Mouse (Mus musculus) cerebellum, postnatal 36 days (tissue): ENCODE data around the gene Gm12695.
A peak's percentile ranks its signal among the peaks of the same experiment; 100 is the strongest.

Source experiments
- DNase-seq, 2 experiments: peaks; one replicate each; pipeline ENCODE4 v3.0.0; 2021 to 2022; ENCODE audit warnings: mixed read lengths in 2 of 2

The Gm12695 gene

DNA sequence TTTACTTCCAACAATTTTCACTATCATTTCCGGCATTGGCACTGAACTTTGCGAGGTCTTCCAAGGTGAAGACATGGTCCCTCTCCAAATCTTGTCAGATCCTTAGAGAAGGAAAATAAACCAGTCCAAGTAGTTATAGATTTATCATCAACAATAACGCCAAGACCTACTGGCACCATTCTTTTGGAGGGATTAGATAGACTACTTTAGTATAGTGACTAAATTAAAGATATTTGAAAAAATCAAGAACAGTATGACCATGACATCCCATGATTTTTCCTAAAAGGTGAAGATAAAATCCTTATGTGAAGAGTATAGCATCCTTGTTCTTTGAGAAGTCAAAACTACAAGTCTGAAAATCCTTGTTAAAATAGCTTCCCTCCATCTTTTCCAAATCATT, at the start of gene Gm12695:
Gene Gm12695 (minus strand): TSS at position 101 of the 400 bp plus-strand sequence.
- DNase-seq = no peak

DNA sequence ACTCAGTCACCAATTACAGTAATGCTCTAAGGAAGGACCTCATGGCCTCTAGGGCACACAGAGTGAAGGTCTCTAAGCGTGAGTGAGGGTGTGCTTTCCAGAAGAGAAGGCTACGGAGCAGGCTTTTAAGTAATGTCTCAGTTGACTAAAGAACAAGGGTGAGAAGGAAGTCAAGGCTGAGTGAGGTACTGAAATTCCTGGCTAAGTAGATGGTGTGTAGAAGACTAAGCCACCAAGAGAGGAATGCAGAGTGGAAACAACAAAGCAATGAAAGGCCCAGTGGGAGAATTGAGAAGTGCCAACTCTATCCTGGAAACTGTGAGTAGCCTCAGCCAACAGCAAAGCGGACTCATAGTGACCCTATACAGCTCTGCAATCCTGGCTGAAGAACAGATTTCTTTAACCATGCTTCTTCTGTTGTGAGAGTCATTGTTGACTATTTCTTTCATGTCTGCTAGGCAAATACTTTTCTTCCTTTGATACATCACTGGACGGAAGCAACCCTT, 40.6 kb upstream of the Gm12695 start:
- DNase-seq = no peak

DNA sequence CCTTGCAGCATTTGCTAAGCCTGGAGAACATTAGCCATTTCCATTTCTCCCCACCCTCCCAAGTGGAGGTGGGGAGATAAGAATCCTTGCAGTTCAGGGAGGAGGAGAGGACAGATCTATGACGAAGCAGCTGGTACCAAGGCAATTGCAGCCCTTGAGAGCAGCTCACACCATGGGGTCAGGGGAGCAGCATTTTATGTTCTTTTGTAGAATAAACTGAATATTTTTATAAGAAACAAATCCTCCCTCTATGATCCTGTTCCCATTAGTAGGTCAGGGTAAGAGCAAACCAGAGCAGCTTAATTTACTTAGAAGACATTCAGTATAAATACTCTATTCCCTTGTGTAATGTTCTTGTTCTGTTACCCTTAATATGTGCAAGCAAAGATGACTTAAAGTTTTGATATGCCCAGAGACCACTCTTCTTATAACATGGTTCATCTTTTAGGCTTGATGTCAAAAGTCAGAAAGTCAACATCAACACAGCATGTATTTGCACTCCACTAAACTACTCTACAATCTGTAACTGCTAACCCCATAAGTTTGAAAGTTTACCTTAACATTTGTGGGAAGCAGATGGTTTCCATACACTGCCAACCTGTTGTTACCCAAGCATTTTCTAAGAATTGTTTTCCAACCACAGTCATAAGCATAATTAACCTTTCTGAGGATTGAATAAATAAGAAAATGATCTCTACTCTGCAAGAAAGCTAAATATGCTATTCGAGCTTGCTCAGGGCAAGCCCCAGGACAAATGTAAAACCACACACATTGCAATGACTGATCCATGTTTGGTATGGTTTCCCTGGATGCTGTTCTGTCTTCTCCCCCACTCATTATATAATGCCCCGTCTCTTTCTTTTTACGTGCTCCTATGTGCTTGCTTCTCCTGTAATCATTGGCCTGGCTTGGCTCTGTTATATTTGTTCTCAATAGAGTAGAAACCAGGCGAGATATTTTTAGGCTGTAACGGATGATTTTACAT, 22.1 kb upstream of the Gm12695 start:
- DNase-seq = no peak

DNA sequence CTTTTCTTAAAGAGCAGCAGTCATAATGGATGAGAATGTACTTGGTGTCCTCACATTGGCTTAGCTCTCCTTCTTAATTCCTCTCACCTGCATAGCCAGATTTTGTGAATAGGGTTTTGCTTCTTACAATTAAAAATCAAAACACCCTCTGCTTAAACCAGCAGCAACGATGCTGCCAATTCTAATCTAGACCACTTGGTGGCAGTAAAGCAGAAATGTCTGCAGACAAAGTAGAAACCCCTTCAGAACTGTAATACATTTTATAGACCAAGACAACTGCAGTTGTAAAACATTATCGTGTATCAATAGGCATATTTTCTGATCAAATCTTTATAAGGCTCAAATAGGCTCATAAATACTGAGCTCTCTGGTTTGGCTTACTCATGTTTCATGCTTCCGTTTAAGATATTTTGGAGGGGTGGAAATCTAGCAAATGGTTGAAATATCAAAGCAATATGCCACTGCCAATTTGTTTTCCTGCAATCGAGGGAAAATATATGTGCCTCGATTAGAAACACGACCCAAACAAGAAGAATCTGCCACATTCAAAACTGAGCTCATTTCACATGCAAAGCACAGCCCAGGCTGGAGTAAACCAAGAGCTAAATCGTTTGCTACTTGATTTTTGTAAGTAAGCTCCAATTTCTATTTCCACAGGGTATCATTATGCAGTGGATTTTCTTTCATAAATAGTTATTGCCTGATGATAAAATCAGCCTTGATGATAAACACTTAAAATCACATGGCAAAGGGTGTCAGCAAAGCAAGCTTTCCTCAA, 14.6 kb upstream of the Gm12695 start:
- peak; percentile 17 to 33 for DNase-seq

DNA sequence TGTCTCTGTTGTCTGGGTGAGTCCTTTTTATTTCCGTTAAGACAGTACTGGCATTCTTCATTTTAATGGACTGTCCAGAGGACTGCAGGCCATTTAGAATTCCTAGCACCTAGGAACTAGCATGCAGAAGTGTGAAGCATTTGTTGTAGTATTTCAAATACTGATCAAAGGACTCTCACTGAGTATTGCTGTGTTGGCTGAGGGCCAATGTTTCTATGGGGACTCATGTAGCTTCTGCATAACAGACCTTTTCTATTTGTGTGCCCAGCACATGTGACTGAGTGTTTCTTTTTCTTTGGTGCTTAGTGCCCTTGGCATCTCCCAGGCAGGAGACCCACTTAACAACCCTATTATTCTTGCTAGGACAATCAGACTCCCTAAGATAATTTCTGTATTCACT, 12.6 kb upstream of the Gm12695 start:
- no peak for DNase-seq

DNA sequence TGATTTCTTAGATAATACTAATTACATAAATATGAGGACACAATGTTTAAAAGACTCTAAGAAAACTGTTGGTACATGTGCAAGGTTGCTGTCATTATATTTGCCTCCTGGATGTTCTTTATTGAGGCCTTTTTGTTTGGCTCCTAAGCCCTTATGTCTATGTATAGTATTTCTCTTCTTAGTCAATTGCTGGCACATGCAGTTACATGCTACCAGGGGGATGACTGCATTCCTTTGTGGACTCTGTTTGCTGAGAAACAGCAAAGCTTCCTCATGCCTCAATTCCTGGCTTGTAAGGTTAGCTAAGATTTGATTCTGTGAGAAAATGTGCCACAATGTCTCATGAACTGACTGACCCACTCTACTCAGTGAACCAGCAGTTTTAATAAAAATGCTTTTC, 6.3 kb upstream of the Gm12695 start:
- no peak for DNase-seq

DNA sequence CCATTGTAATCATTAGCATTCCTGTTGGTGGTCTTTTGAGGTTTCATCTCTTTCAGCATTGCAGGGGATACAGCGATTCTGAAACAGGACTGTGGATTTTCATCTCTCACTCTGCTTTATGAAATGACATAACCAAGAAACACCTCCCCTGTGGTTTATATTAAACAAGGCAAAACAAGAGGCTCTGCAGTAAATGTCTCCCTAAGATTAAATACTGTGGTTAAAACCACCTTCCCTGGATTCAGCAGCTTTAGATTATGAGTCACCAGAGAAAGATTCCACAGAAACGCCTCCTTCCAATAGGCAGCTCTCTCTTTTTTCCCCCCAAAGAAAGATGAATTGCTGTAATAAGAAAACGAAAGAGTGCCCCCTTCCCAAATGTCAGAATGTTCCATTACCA, 4.9 kb upstream of the Gm12695 start:
- no peak for DNase-seq

DNA sequence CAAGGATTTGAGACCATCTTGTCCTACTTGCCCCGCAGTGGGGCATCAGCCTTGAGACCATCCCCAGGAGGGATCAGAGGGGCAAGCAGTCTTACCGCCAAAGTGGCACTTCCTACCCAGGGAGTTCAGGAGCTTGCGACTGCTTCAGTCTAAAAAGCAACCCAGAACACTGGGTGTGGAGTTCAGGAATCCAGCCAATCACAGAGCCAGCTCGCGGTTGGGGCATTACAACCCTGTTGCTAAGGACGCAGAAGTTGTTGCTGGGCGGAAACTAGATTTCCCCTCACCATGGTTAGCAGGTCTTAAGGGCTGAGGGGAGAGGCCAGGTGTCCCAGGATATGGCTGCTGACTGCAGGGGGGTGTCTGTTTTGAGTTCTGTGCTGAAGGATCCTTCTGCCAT, 1.6 kb upstream of the Gm12695 start:
- no peak for DNase-seq

DNA sequence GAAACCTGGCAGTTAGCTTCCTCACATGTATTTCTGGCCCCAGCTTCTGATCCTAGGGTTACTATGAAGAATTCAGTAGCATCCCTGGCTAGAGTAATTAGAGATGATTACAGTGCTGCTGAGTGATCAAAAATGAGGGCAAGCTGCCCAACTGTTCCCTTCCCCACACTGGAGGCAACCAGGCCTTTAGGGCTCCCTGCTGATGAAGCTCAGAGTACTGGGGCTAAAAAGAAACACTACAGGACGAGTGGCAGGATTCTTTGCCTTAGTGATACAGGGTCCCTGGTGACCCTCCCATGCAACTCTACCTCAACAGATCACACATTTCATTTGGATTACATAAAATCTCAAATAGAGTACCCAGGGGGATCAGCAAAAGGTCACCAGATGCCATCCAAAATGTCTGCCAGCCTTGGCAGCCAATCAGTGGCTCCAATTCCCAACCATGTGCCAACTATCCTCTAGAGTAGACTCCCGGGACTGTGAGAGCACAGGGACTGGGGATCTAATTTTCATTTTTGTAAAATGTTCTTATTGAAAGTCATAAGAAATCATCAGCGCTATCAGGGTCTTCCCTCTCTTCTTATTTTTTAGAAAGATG, 11.9 kb downstream of the Gm12695 start:
- peak; percentile 71 to 79 for DNase-seq

DNA sequence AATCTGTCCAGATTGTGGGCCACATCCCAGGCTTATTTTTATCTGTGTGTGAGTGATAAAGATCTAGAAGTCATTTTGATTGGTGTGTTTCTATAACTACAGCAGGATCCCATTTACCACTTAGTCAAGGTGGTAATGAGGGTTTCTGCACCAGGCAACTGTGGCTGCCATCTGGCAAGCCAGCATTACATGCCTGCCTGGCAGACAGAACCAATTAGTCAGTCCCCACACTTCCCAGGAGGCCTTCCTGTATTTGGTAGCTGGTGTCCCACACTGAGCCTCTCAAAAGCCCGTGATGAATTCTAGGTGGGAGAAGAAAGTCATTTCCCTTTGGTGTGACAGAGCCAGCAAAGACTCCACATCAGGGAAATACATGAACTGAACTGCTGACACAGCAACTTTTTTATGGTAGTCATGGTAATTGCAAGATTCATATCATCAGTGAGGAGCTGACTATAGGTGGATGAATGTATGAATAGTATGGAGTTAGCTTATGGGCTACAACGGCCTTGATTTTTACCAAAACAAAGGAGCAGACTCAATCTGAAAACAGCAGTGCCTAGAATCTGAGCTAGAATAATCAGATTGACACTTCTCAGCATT, 18.5 kb downstream of the Gm12695 start:
- peak; percentile 45 to 47 for DNase-seq

DNA sequence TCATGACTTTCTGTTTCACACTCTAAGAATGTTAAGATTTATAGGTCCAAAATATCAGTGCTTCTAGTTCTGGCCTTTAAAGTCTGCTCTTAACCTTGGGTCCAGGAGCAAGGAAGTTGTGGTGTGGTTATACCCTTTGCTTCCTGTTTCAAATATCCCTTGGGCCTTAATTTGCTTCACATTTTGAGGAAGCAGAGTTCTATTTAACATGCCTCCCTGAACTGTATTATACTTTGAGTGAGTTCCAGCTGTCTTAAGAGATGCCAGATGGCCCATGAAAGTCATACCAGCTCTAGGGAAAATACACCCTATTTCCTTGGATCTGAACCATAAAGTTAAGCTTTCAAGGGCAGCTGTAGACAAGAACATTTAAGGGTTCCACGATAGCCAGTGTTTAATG, 33.0 kb downstream of the Gm12695 start:
- DNase-seq = no peak

DNA sequence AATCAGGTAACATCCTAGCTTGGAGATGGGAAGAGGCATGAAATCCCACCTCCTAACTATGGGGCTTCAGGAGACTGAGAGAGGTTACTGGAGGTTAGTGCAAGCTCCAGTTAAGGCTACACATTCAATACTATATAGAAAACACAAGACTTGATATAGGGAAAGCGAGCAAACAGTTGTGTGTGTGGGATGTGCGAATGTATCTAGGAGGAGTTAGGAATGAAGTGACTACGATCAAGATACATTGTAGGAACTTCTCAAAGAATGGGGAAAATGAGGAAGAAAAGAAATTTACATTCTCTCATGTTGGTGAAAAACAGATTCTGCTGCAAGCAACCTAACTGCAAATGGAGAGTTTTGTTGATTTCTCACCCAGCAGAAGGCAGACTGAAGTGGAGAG, 44.5 kb downstream of the Gm12695 start:
- no peak for DNase-seq

DNA sequence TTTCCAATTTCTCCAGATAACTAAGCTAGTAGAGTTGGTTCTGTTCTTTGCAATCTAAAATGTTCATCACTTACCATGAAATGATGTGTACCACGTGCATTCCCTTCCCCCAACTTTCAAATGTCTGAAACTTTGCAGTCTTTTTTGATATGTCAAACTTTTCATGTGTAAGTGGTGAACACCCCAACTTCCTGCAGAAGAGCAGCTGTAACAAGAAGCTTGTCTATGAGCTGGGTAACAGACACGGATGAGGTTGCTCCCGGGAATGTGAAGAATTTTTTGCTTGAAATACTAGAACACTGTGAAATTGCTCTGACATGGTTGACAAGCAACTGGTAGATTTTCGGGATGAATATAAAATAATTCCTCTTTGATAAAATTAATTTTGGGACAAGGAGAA, 55.7 kb downstream of the Gm12695 start:
- no peak for DNase-seq

DNA sequence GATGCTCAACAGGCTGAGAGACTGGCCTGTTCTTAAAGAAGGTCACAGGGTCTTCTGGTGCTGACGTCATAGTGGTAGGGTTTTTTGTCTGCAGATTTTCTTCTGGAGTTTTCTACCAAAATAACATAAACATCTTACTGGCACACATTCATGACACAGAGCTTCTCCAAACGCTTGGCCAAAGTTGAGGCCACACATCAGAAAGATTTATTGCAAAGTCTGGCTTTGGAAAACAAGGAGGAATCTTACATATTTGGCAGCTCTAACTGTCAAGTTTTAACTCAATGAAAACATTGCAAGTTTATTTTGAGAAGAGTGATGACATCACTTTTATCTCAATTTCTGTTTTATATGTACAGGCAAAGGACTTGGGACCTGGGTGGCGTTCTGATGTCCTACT, 56.8 kb downstream of the Gm12695 start:
- no peak for DNase-seq

DNA sequence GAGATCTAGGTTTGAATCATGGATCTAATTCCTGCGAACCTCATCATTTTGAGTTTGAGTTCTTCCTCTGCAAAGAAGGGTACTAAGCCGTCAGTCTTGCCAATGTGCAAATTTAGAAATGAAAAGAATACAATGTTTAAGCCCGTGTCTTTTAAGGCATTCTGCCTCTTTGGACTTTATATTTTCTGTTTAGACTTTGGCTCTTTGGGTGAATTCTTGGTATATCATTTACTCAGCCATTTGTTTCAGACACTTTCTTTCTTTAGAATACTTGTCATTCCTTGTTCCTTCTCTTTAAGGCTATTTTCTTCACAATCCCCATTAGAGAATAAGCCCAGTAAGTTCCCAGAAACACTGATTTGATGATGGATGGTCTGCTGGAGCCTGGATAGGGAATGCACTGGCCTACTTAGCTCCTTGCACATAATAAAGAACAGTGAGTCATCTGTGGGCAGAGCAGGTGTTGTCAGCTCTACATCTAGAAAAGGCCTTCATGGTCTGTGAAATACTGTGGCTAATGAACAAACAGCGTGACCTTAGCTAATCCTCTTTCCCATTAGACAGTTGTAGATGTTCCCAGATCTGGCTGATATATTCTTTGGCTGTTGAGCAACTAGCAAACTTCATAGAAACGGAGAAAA, 59.5 kb downstream of the Gm12695 start:
- no peak for DNase-seq

DNA sequence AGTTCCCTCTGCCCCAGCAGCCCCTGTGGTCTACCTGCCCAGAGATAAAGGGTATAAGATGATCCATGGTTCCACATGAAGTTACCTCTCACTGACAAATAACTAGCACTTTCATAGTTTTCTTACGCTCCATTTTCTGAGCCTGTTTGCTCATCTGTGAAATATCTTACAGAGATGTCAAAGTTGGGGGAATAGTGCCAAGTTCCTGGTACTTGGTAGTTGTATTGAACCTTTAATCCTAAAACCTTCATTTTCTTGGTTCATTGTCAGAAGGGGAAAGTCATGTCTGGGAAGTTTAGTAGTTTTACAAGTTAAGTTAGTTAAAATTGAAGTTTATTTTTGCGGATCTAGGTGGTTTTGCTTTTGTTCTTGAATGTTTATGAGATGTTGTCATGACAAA, 62.7 kb downstream of the Gm12695 start:
- no peak for DNase-seq

DNA sequence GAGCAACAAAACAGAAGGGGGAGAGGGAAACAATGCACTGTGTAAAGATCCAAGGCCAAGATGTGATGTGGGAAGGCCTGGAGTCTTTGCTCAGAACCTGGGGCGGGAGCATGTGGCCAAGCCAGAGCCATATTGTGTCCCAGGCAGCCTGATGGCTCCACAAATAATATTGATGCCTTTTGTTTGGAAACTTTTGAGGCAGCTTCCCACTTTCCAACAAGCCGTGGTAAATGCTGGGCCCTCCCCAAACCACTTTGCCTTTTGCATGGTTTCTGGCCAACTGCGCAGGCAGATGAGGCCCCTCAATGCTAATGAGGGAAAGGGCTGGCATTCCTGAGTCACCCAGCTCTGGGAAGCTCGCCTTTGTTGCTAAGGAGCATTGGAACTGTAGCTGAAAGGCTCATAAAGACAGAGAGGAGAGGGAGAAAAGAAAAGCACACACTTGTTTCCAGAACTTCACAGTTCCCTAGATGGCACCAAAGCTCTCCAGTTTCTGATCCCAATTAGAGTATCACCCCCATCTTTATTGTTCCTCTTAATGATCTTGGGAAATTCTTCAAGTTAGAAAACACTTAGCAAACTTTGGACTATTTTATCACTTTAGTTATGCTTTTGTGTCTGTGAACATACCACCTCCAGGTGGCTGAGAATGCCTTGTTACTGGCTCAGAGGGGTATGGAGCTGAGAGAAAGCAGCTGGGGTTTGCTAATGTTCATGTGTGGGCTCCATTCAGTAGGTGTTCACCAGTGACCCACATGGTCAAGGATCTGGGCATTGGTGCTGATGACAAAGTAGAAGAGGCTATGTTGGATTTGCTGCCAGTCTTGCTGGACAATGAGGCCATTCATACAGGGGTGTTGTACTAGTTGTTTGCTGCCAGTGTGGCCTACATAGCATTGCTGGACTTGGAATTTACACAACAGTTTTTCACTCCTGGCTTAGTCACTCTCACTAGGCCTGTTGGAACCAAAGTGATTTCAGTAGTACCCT, 65.7 kb downstream of the Gm12695 start:
- no peak for DNase-seq

DNA sequence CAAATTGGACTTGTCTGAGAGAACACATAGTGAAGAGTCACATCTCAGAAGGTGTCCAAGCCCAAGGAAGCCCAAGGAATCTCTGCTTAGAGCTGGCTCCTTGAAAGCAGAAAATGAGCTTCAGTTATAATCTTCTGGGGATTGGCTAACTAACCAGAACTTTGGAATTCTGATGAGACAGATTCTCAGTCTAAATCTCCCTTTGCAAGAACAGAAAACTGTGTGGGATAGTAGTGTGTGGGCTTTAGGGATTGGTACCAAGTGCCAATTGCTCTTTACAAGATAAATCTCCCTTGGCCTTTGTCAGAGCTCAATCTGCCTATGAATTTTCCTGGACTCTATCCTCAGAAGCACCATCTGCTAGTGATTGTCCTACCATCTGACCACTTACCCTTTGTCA, 66.5 kb downstream of the Gm12695 start:
- no peak for DNase-seq

DNA sequence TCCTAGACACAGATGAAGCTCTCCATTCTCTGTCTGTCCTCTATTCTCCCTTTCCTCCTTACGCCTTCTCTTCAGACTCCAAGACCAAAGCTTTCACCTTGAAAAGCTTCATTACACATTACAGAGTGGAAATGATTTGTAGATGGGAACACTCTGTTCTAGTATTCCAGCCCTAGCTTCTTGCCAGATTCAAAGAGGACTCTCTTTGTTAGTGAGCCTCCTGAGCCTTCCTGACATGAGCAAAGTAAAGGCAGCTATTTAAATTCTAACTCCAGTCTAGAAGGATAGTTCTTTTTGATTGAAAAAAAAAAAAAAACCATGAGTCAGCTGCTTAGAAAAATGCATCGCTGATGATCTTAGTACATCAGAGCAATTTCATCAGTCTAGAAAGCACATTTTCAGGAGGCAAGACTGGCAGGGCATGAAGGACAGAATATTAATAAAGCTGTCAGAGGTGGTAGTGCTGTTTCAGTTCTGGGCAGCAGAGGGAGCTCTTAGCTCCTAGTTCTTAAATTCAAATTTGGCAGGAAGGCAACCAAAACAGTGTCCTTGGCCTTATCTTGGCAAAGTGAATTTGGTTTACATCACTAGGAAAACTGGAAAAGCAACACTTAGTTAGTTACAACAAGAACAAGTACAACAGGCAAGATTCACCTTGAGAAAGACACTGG, 79.6 kb downstream of the Gm12695 start:
- DNase-seq = peak; percentile 59 to 71

DNA sequence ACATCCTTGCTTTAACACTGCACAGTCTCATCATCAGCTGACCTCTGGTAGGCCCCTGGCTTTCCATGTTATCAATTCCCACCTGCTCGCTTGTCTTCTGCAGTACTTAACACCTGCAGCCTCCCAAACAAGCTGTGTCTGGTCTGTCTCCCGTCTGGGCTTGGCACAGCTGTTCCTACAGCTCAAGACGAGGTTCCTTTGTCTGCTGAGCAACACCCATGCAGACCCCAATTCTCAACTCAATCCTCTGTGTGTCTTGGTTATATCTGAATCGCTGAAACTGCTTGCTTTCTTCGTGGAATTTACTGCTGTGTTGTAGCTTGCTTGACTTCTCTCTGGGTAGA, 86.8 kb downstream of the Gm12695 start:
- no peak for DNase-seq
